Mouse (Mus musculus): ENCODE measurements around the gene Kptn.

Kptn gene

DNA sequence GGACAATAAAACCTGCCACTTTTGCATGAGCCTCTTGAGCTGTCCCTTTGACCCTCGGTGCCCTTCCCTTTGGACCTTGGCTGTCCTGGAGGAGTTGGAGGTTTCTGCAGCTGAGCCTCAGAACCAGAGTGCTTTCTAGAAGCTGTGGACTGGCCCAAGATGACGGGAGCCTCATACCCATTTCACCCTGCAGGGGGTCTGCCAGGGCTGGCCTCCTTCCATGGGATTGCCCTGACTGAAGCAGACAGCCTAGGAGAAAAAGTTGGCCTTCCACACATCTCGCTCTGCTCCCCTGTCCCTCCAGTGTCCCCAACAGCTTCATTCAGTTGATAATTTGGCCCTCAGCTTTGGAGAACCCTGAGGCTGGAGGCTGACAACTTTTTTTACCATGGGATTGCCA lies 2.6 kb upstream of the Kptn start:
- no peak for DNase-seq (ENCODE audit: extremely low read depth, insufficient read length, low spot score)

DNA sequence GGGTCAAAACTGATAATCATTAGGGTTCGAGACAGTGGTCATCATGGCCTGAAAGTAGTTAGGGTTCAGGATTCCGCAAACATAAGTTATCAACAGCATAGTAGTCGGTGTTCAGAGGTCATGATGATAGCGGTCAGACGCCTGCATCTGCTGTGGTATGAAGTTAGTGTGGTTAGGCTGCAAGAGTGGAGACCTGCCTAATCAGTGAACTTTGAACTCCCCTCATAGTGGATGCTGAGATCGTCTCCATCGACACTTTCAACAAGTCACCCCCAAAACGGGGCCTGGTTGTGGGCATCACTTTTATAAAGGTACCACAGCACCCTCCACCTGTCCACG lies 536 bp downstream of the Kptn start:
- DNase-seq (ENCODE audit: extremely low read depth, insufficient read length, low spot score), result no peak

DNA sequence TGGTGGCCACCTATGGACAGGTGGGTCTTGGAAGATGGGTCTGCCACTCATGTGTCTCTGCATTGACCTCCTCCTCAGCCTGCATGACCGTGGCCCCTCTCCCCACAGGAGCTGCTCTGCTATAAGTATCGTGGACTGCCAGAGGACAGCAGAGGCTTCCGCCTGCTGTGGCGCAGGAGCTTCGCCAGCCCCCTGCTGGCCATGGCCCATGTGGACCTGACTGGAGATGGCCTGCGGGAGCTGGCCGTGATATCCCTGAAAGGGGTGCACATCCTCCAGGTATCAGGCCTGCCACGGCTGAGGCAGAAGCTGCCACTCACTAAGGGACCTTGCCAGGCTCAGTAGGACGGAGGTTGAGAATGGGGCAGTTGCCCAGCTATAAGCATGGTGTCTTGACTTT lies 6.1 kb downstream of the Kptn start:
- no peak for DNase-seq (ENCODE audit: extremely low read depth, insufficient read length, low spot score)

DNA sequence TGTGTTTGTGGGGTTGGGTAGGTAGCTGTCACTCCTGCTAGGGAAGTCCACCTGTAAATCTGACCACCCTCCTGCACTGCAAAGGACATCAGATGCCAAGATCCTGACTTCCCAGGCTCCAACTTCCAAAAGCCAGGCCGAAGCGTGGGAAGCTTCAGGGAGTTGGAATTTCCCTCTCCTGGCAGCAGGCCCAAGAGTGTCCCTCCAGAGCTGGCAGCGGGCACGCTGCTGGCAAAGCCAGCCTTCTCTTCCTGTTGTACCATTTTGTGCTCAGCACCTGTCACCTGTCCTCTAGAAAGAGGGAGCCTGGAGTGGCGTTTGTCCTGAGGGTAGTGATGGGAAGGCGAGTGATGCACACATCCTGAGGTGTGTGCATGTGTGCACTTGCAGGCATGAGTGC lies 8.6 kb downstream of the Kptn start:
- DNase-seq (ENCODE audit: extremely low read depth, insufficient read length, low spot score), result no peak

DNA sequence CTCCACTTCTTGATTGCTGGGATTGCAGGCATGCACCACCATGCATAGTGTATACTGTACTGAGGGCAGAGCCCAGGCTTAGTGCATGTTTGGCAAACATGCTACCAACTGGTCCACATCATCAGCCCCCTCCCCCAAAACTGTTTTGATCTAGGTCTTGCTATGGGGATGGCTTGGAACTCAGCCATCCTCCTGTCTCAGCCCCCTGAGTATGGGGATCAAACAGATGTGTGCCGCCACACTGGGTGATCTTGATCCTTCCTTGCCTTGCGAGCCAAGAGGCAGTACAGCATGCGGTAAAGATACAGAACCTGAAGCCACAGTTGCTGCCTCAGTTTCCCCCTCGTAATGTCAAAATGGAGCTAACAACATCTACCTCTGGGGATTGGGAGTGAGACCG lies 9.2 kb downstream of the Kptn start:
- DNase-seq (ENCODE audit: extremely low read depth, insufficient read length, low spot score), result no peak

DNA sequence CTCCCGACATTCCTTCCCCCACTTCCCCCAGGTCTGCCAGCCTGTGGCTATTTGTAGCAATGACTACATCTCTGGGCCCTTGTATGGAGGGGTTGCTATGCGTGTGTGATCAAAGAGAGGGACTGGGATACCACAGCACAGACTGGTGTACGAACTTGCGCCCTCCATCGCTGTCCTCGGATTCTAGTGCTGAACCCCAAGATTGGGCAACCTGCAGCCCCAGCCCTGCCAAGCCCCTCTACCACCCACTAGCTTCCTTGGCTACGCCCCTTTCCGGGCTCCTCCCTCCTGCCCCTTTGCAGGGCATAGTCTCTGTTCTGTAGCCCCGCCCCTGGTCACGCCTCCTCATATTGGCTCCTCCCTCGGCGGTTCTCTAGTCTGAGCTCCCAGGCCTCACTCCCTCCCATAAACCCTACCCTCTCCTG lies 9.7 kb downstream of the Kptn start, which contains the start of gene Slc8a2:
Slc8a2 (plus strand) TSS at position 406 of the 425 bp plus-strand sequence.
- no peak for DNase-seq (ENCODE audit: extremely low read depth, insufficient read length, low spot score)

DNA sequence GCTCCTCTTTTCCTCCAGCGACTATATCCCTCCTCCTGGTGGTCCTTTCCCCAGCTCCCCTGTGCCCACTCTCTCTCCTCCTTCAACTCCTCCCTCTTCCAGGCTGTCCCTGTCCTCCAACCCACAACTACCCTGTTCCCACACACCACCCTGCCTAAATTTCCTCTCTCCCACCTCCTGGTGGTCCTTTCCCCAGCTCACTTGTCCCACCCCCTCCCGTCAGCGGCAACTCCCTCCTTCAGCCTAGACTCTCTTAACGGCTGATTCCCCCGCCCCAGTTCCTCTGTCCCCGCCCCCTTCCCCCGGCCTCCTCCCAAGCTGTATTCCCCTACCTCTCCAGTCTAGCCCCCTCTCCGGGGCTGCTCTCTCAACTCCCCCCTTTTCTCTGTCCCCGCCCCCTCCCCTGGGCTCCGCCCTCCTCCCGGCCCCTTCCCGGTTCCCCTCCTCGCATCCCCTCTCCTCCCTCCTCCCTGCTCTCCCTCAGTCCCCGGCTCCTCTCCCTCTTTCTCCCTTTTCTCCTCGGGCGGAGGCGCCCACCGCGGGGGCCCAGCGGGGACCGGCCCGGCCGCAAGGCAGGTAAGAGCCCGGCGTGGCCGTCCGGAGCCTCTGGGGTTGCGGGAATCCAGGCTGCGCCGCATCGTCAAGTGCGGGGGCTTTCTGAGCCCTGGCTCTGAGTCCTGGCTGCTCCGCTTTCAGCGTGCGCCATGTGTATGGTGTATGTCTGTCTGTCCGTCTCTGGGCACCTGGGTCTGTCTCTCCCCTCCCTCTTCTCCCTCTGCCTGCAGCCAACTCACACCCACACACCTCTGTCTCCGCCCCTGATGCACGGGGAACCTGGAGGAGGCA lies 10.4 kb downstream of the Kptn start:
- DNase-seq (ENCODE audit: extremely low read depth, insufficient read length, low spot score), result no peak

DNA sequence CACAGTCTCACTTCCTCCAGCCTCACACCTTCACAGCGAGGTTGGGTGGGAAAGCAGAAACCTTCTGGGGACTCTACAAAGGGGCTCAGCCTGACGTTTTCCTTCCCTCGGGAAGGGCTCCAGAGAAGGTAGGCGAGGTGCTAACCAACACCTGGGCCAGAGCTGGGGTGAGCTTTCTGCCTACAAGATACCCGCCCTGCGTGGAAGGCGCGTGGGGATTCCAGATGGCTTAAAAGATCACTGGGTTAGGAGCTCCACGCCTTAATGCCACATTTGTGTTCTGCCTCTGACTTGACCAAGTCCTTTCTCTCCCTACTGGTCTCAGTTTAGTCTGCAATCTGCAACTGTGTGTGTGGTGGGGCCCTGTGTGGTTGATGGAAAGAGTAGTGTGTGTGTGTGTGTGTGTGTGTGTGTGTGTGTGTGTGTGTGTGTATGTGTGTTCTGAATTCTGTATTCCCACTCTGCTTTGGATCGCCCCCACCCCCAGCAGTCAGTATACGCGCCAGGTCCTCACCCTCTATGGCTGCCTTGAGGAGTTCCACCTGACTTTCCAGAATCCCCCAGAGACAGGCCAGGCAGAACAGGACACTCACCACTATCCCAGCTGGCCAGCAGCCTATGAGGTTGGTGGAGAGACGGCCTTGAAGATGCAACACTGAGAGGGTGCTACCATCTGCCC lies 11.4 kb downstream of the Kptn start:
- DNase-seq (ENCODE audit: extremely low read depth, insufficient read length, low spot score), result no peak

DNA sequence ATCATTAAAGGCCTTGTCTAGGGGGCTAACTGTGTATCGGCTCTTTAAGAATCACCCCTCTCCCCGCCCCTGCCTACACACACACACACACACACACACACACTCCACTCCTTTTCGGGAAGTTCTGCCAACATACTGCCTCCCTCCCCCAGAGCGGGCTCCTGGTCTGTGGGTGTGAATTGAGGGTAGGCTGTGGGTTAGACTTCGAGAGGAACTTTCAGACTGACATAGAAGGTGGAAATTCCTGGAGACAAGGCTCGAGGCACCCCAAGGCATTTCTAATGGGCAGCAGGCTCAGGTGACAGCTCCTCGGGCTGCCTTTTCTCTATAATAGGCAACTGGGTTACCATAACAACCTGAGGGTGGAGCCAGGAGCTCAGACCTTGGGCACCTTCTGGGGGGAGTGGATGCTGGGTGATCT lies 12.5 kb downstream of the Kptn start:
- DNase-seq (ENCODE audit: extremely low read depth, insufficient read length, low spot score), result no peak

DNA sequence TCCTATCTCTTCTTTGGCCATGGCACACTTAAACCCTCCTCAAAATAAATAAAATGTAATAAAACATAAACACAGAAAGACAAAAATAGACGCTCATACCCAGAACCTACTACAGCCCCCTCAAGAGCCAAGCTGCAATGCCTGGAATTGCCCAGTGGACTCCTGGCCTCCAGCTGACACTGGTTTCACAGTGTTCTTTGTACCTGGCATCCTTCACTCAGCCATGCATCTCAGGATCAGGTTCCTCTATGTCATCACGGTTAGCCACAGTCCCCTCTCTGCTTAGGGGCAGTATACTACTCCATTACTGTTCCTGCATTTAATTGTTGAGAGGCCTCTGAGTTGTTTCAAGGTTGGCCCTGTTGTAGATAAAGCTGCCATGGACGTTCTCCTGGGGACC lies 13.2 kb downstream of the Kptn start:
- DNase-seq (ENCODE audit: extremely low read depth, insufficient read length, low spot score), result no peak

DNA sequence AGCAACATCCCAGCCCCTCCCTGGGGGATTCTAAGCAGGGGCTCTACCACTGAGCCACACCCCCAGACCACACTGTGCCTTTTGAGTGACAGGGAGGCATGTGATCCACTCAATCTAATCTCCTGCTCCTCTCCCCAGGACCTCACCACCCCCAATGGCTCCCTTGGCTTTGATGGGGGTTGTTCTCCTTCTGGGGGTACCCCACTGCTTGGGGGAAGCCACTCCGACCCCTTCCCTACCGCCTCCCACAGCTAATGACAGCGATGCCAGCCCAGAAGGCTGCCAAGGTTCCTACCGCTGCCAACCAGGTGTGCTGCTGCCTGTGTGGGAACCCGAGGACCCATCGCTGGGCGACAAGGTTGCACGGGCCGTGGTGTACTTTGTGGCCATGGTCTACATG lies 14.0 kb downstream of the Kptn start:
- no peak for DNase-seq (ENCODE audit: extremely low read depth, insufficient read length, low spot score)

DNA sequence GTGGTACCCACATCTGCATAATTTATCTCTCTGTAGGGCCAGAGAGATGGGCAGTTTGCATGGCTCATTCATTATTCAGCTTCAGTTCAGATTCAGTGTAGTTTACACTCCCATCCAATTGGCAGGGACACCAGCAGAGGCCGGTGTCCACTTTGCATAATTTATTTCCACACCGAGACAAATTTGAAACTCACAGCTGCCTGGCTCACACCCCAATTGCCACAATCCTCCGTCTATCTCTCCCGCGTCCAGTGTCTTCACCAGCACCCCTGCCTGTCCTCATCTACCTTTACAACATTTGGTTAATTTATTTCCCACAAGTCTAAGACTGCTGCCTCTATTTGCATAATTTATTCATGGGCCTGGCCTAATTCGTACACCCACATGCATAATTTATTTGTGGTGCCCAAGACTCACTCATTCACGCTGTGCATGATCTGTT lies 15.3 kb downstream of the Kptn start:
- no peak for DNase-seq (ENCODE audit: extremely low read depth, insufficient read length, low spot score)

DNA sequence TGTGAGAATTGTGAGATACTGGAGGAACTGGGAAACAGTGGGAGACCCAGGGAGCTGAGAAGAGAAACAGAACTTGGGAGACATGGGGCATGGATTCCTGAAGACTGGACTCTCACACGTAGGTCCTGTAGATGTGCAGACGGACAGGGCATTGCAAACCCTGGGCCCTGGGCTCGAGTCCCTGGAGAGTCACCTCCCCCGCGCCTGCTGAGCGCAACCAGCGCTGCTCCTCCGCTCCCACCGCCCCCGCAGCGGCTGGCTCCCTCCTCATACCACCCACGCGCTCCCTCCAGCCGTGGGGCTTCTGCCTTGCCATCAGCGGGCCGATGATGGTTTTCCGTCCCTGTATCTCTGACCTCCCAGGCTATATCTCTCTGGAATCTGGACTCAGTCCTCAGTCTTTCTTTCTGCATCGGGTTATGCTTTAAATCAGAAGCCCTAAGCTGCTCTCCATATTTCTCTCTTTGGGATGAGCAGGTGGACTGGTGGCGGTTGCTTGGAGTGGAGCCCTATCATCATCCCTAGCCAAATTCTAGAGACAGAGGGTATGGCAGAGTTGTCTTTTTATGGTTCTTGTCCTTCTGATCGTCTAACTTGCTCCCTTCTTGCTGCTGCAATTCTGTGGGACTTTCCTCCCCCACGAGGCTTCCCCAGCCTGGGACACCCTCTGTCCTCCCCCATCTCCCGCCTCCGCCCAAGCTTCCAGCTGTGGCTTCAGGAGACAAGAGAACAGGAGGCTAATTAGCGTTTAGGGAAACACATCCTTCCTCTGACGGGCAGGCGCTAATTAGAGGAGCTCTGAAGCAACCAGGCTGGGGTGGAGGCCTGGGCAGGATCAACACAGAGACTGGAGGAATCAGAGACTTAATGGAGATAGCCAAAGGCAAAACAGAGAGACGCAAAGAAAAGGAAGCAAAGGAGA lies 27.1 kb downstream of the Kptn start:
- DNase-seq (ENCODE audit: extremely low read depth, insufficient read length, low spot score), result no peak

DNA sequence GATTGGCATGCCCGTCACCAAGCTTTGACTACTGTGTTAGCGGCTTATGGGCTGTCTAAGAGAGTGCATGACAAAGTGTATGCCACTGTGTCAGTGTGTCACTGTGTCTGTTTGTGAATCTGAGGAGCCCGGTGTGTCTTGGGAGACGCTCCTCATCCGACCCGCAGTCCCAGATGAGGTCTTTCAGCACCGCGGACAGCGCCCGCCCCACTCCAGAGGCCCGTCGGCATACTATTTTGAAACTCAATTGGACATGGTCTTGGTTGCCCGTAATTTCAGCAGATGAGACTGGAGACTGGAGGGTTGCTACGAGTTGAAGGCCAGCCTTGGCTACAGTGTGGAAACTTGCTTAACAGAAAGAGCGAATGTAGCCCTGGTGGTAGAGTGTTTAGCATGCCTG lies 27.9 kb downstream of the Kptn start:
- DNase-seq (ENCODE audit: extremely low read depth, insufficient read length, low spot score), result no peak

DNA sequence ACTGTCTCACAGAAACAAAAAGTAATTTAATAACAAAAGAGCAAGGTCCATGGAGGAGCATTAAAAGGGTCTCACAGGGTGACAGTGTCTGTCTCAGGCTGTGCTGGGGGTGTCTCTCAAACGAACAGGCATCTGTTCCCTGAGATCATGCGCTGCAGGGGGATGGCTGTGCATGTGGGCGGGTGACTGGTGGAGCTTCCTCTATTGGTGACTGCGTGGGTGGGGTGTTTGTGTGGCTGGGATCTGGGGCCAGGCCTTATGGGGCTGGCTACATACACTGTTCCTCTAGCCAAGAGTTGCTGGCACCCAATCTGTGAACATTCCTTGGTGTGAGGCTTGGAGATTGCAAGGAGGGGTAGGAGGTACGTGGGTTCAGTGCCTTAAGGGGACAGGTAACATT lies 29.5 kb downstream of the Kptn start:
- no peak for DNase-seq (ENCODE audit: extremely low read depth, insufficient read length, low spot score)

DNA sequence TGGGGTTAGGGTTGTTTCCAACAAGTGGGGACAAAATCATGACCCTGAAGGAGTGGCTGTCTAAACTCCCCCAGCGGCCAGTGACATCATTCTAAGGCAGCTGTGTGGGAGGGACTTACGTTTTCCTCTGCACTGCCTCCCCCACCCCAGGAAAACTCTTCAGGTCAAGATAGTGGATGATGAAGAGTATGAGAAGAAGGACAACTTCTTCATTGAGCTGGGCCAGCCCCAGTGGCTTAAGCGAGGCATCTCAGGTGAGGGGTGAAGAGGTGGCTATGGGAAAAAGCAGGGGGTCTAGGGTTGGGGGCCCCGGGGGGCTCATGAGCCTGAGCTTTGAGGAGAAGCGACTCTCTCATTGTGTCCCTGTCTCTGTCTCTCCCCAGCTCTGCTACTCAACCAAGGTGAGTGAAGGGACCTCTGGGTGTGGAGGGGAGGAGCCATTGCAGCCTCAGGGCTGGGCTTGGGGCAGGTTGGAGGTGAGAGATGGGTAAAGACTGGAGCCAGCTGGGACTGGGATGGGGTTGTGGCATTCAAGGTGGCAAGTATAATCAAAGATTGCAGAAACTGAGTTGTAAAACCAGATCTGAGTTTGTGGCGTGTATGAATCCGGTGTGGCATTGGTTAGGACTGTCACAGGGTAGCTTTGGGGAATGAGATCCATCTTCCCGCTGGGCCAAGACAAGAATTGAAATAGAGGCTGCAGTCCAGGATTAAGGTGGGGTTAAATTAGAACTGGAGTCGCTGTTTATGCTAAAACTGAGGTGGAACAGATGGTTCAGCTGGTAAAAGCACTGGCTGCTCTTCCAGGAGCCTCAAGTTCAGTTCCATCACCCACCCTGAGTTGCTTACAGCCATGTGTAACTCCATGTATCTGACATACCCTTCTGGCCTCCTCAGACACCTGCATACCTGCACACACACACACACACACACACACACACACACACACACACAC lies 30.8 kb downstream of the Kptn start:
- DNase-seq (ENCODE audit: extremely low read depth, insufficient read length, low spot score), result no peak

DNA sequence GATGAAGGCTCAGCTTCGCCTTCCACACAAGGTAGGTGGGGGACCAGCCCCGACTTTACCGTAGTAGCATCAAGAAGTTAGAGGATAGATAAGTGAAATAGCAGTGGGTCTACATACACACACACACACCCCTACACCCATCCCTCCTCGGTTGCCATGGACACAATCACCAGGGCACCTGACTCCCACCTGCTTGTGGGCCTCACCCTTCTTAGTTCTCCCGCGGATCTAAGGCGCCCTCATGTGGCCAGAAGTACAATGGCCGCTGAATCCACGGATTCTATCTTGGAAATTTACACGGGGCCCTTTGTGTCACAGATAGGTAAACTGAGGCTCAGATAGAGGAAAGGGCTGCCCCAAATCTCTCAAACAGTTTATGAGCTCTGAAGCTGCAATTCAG lies 33.8 kb downstream of the Kptn start:
- no peak for DNase-seq (ENCODE audit: extremely low read depth, insufficient read length, low spot score)

DNA sequence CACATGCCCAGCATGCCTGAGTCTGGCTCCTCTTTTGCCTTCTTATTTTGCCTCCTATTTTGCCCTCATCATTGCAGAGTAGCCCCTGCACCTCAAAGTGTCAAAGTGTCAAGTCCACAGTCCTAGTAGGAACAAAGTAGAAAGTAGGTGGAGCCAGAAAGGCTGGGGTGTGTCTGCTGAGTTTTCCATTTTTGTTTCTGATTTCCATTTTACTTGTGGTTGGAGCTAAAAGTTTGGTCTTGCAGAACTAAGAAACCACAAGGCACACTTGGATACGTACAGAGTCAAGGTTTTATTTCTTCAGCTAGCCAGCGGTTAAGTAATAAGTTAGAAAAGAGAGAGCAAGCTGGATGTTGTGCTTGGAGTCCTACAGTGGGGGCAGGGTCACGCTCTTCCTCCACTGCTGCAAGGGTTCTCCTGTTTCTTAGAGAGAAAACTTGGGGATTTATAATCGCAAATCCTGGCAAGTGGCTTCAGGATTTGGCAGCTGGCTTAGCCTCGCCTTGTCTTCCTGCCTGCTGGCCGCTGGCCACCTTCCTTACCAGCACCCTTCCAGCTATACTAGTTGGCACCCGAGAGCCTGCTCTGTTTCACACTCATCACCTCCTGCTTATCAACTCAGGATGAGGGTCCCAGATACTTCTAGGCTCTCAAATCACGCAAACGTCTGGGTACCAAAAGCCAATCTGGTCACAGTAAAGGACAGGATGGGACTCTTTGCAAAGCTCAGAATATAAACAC lies 35.6 kb downstream of the Kptn start:
- peak; percentile 57 for DNase-seq (ENCODE audit: extremely low read depth, insufficient read length, low spot score)

DNA sequence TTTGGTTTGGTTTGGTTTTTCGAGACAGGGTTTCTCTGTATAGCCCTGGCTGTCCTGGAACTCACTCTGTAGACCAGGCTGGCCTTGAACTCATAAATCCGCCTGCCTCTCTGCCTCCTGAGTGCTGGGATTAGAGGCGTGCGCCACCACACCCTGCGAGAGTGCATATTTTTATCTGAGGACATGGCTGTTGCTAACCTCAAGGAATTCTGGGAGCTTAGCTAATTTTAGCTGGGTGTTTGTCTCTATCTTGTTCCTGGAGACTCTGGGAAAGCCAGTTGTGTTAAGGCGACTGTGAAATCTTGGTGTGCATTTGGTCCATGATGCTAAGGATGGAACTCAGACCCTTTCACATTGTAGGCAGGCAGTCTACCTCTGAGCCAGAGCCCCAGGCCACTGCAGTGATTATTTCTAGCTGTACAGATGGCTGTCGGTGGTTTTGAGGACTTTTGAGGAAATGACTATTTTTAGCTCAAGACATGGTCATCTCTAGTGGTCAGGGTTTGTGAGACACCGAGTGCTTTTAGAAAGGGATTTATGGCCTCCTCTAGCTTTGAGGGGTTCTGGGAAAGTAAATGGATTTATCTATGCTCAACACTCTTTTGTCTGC lies 36.5 kb downstream of the Kptn start:
- no peak for DNase-seq (ENCODE audit: extremely low read depth, insufficient read length, low spot score)
